Mouse (Mus musculus) CH12.LX (cell line): ENCODE measurements at regions not wholly inside any gene's neighbourhood (a gene's known extent, or its start where the extent isn't known, plus 50 kb on each side); places are given as distances from the start of the nearest gene placed in this dataset.

Experiments used
- DNase-seq: peaks from one replicate; pipeline ENCODE4 v3.0.0-alpha.2; 2013; ENCODE audit errors: extremely low read depth
- H3K27ac ChIP-seq: 2 replicates; pipeline ENCODE4 v1.5.1; 2012; ENCODE audit warnings: low read depth, mild to moderate bottlenecking, control low read depth, moderate library complexity; ENCODE audit not compliant: insufficient read depth
- H3K27me3 ChIP-seq: replicated peaks from 2 replicates; pipeline ENCODE3; 2012; ENCODE audit warnings: inconsistent platforms
- H3K36me3 ChIP-seq, 2 experiments: replicated peaks in 1 of 2; 2 replicates each; pipeline versions ENCODE3 to v1.6.1; 2012; ENCODE audit warnings: inconsistent platforms in 1 of 2, low read length in 1 of 2, mild to moderate bottlenecking in 1 of 2, mixed read lengths in 1 of 2, moderate library complexity in 1 of 2; ENCODE audit not compliant: control insufficient read depth in 1 of 2, insufficient read depth in 1 of 2
- H3K4me1 ChIP-seq, 2 experiments: 2 replicates each; pipeline ENCODE4 v1.6.1; 2012; ENCODE audit warnings: inconsistent platforms in 1 of 2, moderate library complexity in 1 of 2; ENCODE audit not compliant: insufficient read depth in 2 of 2, control insufficient read depth in 1 of 2
- H3K4me2 ChIP-seq: 2 replicates; pipeline ENCODE4 v1.6.1; 2012; ENCODE audit warnings: low read depth, mild to moderate bottlenecking, control low read depth; ENCODE audit not compliant: poor library complexity, insufficient read depth, severe bottlenecking
- H3K4me3 ChIP-seq, 3 experiments: fragments of 150-350 bp in 1 of 3; sonication (generic) in 1 of 3; replicated peaks in 1 of 3; 2 replicates each; pipeline versions ENCODE3 to v1.5.1; 2011 to 2012; ENCODE audit warnings: low read depth in 2 of 3, low read length in 2 of 3, mild to moderate bottlenecking in 2 of 3, moderate library complexity in 2 of 3, control low read depth in 1 of 3, improper control_type of control experiment in 1 of 3, inconsistent platforms in 1 of 3, mixed read lengths in 1 of 3; ENCODE audit not compliant: poor library complexity in 1 of 3
- H3K79me2 ChIP-seq: replicated peaks from 2 replicates; pipeline ENCODE4 v1.6.1; 2012; ENCODE audit warnings: mild to moderate bottlenecking, moderate library complexity; ENCODE audit not compliant: control insufficient read depth, poor library complexity, insufficient read depth, severe bottlenecking; ENCODE audit errors: extremely low read depth
- H3K9ac ChIP-seq: 2 replicates; pipeline ENCODE4 v1.6.1; 2012; ENCODE audit warnings: low read depth, mild to moderate bottlenecking, control low read depth, moderate library complexity; ENCODE audit not compliant: insufficient read depth
- H3K9me3 ChIP-seq: replicated peaks from 2 replicates; pipeline ENCODE3; 2012; ENCODE audit warnings: low read length, inconsistent platforms, mixed read lengths
- CHD2 ChIP-seq: IDR thresholded peaks from 2 replicates; pipeline ENCODE4 v1.6.1; 2011; ENCODE audit warnings: low read length, improper control_type of control experiment
- ELF1 ChIP-seq: IDR thresholded peaks from 2 replicates; pipeline ENCODE4 v1.6.1; 2014; ENCODE audit warnings: low read depth, mild to moderate bottlenecking, inconsistent platforms, low read length, improper control_type of control experiment
- EP300 ChIP-seq: IDR thresholded peaks from 2 replicates; pipeline ENCODE4 v1.6.1; 2011; ENCODE audit warnings: low read length, improper control_type of control experiment
- ETS1 ChIP-seq: conservative IDR thresholded peaks from 2 replicates; pipeline ENCODE4 v1.6.1; 2012; ENCODE audit warnings: low read depth, mild to moderate bottlenecking, inconsistent platforms, low read length, improper control_type of control experiment, moderate library complexity
- GABPA ChIP-seq: IDR thresholded peaks from 2 replicates; pipeline ENCODE4 v1.6.1; 2012; ENCODE audit warnings: low read depth, low read length, improper control_type of control experiment, inconsistent platforms; ENCODE audit not compliant: insufficient replicate concordance
- IRF4 ChIP-seq: IDR thresholded peaks from 2 replicates; pipeline ENCODE4 v1.6.1; 2014; ENCODE audit warnings: low read depth, mild to moderate bottlenecking, inconsistent platforms, low read length, improper control_type of control experiment
- JUN ChIP-seq: IDR thresholded peaks from 2 replicates; pipeline ENCODE4 v1.6.1; 2011; ENCODE audit warnings: low read depth, mild to moderate bottlenecking, low read length, improper control_type of control experiment, moderate library complexity; ENCODE audit not compliant: insufficient read depth
- JUND ChIP-seq: conservative IDR thresholded peaks from 2 replicates; pipeline ENCODE4 v1.6.1; 2011; ENCODE audit warnings: low read depth, low read length, improper control_type of control experiment
- MAFK ChIP-seq: IDR thresholded peaks from 2 replicates; pipeline ENCODE4 v1.6.1; 2011; ENCODE audit warnings: low read length, improper control_type of control experiment; ENCODE audit not compliant: insufficient replicate concordance
- MEF2A ChIP-seq: IDR thresholded peaks from 2 replicates; pipeline ENCODE4 v1.6.1; 2014; ENCODE audit warnings: low read depth, mild to moderate bottlenecking, inconsistent platforms, low read length, improper control_type of control experiment, borderline replicate concordance
- MYC ChIP-seq: IDR thresholded peaks from 2 replicates; pipeline ENCODE4 v1.6.1; 2011; ENCODE audit warnings: low read depth, mild to moderate bottlenecking, improper control_type of control experiment, low read length
- NELFE ChIP-seq: IDR thresholded peaks from 2 replicates; pipeline ENCODE4 v1.6.1; 2011; ENCODE audit warnings: low read depth, low read length, improper control_type of control experiment
- POLR2A ChIP-seq: IDR thresholded peaks from 2 replicates; pipeline ENCODE4 v1.6.1; 2011; ENCODE audit warnings: low read depth, mild to moderate bottlenecking, improper control_type of control experiment, low read length
- POLR2AphosphoS2 ChIP-seq: IDR thresholded peaks from 2 replicates; pipeline ENCODE4 v1.6.1; 2011; ENCODE audit warnings: low read depth, low read length, improper control_type of control experiment
- RAD21 ChIP-seq: IDR thresholded peaks from 2 replicates; pipeline ENCODE4 v1.6.1; 2011; ENCODE audit warnings: low read depth, mild to moderate bottlenecking, low read length, improper control_type of control experiment, moderate library complexity
- SMC3 ChIP-seq: IDR thresholded peaks from 2 replicates; pipeline ENCODE4 v1.6.1; 2011; ENCODE audit warnings: low read depth, low read length, improper control_type of control experiment
- TBP ChIP-seq: conservative IDR thresholded peaks from 2 replicates; pipeline ENCODE4 v1.6.1; 2011; ENCODE audit warnings: low read depth, low read length, improper control_type of control experiment
- USF1 ChIP-seq: IDR thresholded peaks from 2 replicates; pipeline ENCODE4 v1.6.1; 2014; ENCODE audit warnings: low read depth, mild to moderate bottlenecking, inconsistent platforms, low read length, improper control_type of control experiment
- ZC3H11A ChIP-seq: IDR thresholded peaks from 2 replicates; pipeline ENCODE4 v1.6.1; 2012; ENCODE audit warnings: low read depth, mild to moderate bottlenecking, inconsistent platforms, low read length, improper control_type of control experiment
- ZMIZ1 ChIP-seq: IDR thresholded peaks from 2 replicates; pipeline ENCODE4 v1.6.1; 2012; ENCODE audit warnings: low read depth, mild to moderate bottlenecking, inconsistent platforms, low read length, improper control_type of control experiment
- ZNF384 ChIP-seq: IDR thresholded peaks from 2 replicates; pipeline ENCODE4 v1.6.1; 2012; ENCODE audit warnings: low read depth, low read length, improper control_type of control experiment, inconsistent platforms
- dilution Hi-C: fragments of 300-500 bp; cut with MboI; formaldehyde crosslinking; loops from 2 replicates; pipeline ENCODE4 v1.14.3; 2020; ENCODE audit warnings: low sequenced_read_pairs; ENCODE audit not compliant: extremely low pct_unique_long_range_greater_than_20kb, extremely low pct_ligation_motif_present
- in situ Hi-C: fragments of 300-500 bp; cut with MboI; formaldehyde crosslinking; loops from 3 replicates; pipeline ENCODE4 v1.14.3; 2019; ENCODE audit warnings: low sequenced_read_pairs, low pct_ligation_motif_present, low pct_unique_long_range_greater_than_20kb, mixed read lengths

- Histone ChIP-seq H3K79me2 (no peaks in the 10 kb centered on the region), H3K4me3 (no peak overlapping the region), H3K36me3 (no peaks in the 10 kb centered on the region), H3K4me2 (no peak overlapping the region), H3K9me3 (no peaks in the 10 kb centered on the region), H3K9ac (no peak overlapping the region), H3K4me1 (peaks cover 6 to 8% of the 10 kb centered on the region in 2 experiments; a peak in 2 of 4 replicates), H3K27ac (no peak overlapping the region), H3K27me3 (no peaks in the 10 kb centered on the region)
- in situ Hi-C loops: no loop called here
- TF ChIP-seq JUND (no peak), RAD21 (no peak), CHD2 (no peak), NELFE (no peak), EP300 (no peak), MEF2A (no peak), JUN (no peak), TBP (no peak), ELF1 (no peak), POLR2AphosphoS2 (no peak), USF1 (no peak), MYC (no peak), ZMIZ1 (no peak), IRF4 (no peak), SMC3 (no peak), ETS1 (no peak), ZC3H11A (no peak), MAFK (no peak)
- dilution Hi-C loops: no loop called here
- no peak for DNase-seq
Observed at GRCm38 (mm10) chr3:52498506-52499228, 230.5 kb downstream of the Foxo1 start.

DNA sequence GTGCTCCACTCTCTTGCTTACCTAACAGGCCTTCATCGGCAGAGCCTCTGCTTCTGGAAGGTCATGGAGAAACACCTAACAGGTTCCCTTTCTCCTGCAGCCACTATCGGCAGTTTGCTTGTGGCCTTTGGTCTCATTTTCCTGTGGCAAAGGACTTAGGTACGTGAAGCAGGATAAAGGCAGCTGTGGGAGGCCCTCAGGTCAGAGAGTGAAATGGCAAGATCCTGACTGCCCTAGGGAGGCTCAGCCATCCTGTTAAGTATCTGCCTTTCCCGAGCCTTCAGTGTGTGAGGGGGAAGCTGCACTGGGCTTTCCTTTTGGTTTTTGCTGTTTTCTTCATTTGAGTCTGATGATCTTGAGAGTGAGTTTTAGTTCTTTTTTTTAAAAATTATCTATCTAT lies 228.8 kb downstream of the Foxo1 start:
- H3K79me2 ChIP-seq: no peaks in the 10 kb centered on the region
- no peak for TF ChIP-seq TBP
- TF ChIP-seq GABPA: no peak
- no peak for TF ChIP-seq SMC3
- no peak for TF ChIP-seq POLR2A
- TF ChIP-seq ELF1: no peak
- TF ChIP-seq ZNF384: no peak
- TF ChIP-seq JUN: no peak
- no peak for TF ChIP-seq IRF4
- H3K36me3 ChIP-seq: no peaks in the 10 kb centered on the region
- DNase-seq: no peak
- no peak overlapping the region for H3K4me2 ChIP-seq
- no peak overlapping the region for H3K9ac ChIP-seq
- H3K27ac ChIP-seq: no peak overlapping the region
- in situ Hi-C loops (no loop called here), dilution Hi-C loops (no loop called here)
- H3K9me3 ChIP-seq: no peaks in the 10 kb centered on the region
- no peak overlapping the region for H3K4me3 ChIP-seq
- H3K4me1 ChIP-seq: peaks cover 6 to 8% of the 10 kb centered on the region in 2 experiments; a peak in 2 of 4 replicates
- no peaks in the 10 kb centered on the region for H3K27me3 ChIP-seq
